Mouse (Mus musculus) large intestine, adult 2 months (tissue): ENCODE results near the gene Srsf6. TPM values are rescaled to one million over a fixed set of nuclear protein-coding genes. Genes with fewer than 3 reads are reported as not detected.

Experiments used
- DNase-seq: peaks from one replicate; pipeline ENCODE4 v3.0.0-alpha.2; 2012; ENCODE audit warnings: low read depth, low spot score
- WGBS: fragments of 180-500 bp; shearing (Covaris S2); methylation state at CpG from one replicate; pipeline ENCODE4 v1.1.7; 2018; 5-methylcytosine and 5-hydroxymethylcytosine counted together
- polyA plus RNA-seq: library from polyadenylated mRNA; depleted of rRNA; stranded (reverse); fragments of >200 nt; gene quantifications from 2 replicates; pipeline ENCODE4 v1.2.3, GENCODE M21; 2012; rRNA removed

Gene Srsf6
- polyA plus RNA-seq, 1 experiment: 57.5 TPM

DNA sequence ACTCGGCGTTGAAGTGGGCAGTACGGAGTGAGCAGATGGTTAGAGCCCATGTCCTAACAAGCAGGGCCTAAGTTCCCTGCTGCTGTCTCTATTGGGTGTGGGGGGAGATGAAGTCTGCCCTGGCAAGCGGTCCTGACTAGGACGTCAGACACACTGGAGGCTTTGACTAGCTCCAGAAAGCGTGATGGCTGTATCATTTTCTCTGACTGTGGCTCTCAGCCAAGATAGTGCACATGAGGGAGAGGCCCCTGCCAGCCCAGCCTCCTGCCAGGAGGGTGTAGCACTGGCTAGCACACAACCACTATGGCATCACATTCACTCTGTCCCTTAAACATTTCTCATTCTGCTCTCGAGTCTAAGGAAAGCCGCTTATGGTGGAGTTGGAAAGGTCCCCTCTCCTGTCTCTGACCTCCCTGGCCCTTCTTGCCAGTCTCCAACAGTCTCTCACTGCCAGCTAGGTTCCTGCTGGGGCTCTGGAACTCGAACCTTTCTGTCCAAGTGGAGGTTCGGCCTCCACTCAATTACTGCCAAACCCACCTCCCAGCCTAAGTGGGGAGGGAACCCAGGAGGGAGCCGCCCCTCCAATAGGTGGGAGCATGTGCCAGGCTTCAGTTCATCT is 43.9 kb downstream of the Srsf6 start:
- 70% methylated on average over 11 of the region's 11 CpGs for WGBS
- DNase-seq: no peak

DNA sequence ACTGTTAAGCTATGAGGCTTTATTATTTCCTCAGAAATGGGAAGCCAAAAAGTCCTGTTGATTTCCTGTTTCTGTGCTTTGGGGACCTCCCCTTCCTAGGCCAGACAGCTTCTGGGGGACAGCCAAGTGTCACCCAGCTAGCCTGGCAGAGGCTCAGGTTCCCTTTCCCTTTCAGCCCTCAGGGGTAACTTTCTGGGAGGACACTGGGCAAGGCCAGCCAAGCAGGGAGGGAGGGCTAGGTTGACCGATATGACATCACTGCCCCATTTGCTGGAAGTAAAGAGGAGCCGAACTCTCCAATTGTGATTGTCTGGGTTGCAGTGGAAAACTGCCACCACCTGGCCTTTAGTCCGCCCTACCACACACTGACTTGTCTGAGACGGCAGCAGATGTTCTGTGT is 44.7 kb downstream of the Srsf6 start:
- 74% methylated on average over 4 of the region's 4 CpGs for WGBS
- no peak for DNase-seq

DNA sequence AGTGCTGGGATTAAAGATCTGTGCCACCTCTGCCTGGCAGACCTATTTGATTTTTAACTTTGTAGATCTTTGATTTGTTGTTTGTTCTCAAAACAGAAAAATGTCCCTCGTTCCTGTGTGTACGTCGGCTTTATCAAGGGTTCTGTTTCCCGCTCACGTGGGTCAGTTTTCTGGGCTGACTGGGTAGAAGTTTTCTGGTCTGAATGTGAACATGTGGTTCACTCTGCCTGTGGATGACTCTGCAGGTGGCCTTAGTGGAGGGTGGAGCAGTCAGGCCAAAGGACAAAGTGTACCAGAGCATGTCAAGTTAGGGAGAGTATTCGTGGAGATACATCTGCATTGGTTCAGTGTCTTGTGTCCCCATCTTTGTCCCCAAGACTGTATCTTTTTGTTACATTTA is 53.1 kb downstream of the Srsf6 start:
- 68% methylated on average over 6 of the region's 6 CpGs for WGBS

DNA sequence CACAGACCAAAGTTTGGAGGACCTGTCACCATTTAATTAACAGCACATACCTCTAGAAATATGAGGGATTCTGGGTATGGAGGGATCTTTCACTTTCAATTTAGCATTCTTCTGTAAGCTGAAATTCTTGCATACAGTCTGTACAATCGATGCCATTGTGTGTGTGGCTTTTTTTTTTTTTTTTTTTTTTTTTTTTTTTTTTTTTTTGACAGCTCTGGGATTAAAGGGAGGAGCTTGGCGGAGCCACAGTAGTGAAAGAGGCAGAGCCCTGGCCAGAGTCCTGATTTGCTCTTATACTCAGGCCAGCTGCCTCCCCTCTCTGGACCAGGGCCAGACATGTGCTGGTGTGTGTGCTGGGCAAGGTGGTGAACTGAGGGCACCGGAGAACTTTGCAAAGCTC is 54.6 kb downstream of the Srsf6 start:
- DNase-seq: no peak
- 17% methylated on average over 3 of the region's 3 CpGs for WGBS

More for the DNA sequence above, 53.1 kb downstream of the Srsf6 start:
- no peak for DNase-seq

Other genes with a start within 250 kb of the Srsf6 start
- 0.17 and 0.19 TPM in 2 replicates for gene L3mbtl1, start 11.9 kb downstream of the Srsf6 start, polyA plus RNA-seq
- gene Sgk2, start 55.8 kb downstream of the Srsf6 start, polyA plus RNA-seq: 13.6 and 15.6 TPM in 2 replicates
- gene Ift52, start 85.8 kb downstream of the Srsf6 start, polyA plus RNA-seq: 18.7 and 19.5 TPM in 2 replicates
- 10.5 and 13.0 TPM in 2 replicates for gene Mybl2, start 123.2 kb downstream of the Srsf6 start, polyA plus RNA-seq
- gene Gtsf1l, start 156.3 kb downstream of the Srsf6 start, polyA plus RNA-seq: not detected in 2 replicates